Mouse (Mus musculus) left cerebral cortex, postnatal 10 days (tissue): ENCODE measurements around the gene Stim2. TPM values are rescaled to one million over a fixed set of nuclear protein-coding genes. Genes with fewer than 3 reads are reported as not detected.

ENCODE experiments used
- DNase-seq, 2 experiments: peaks; one replicate each; pipeline ENCODE4 v3.0.0; 2021 to 2022; ENCODE audit warnings: low spot score in 2 of 2, mixed read lengths in 1 of 2; ENCODE audit errors: extremely low spot score in 1 of 2
- intact Hi-C: fragments of 180-260 bp; cut with DNase I; formaldehyde crosslinking; loops from one replicate; pipeline ENCODE4 v1.15.1; 2025
- total RNA-seq, 2 experiments: library from RNA; stranded (reverse); gene quantifications; 2 replicates each; pipeline ENCODE4 v1.2.3; 2021

Stim2 gene
- total RNA-seq, 2 experiments from 2014 or later, result 43.9 to 52.0 TPM

DNA sequence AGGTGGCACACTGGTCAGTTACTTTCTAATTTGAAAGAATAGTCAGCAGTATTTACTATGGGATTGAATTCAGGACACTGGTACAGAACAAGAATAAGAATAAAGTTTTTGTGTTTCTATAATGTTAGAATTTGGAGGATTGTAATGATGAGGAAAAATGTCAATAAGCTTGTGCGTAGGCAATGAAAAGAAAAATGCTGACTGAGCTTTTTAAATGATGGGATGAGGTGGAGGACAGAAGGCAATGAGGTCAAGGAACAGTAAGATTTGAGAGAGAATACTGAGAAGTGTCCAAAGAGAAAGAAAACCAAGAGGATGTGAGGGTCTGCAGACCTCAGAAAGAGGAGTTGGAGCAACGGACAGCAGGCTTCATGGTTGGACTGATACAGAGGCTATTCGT lies 89.6 kb downstream of the Stim2 start:
- intact Hi-C loops, result no loop called here

DNA sequence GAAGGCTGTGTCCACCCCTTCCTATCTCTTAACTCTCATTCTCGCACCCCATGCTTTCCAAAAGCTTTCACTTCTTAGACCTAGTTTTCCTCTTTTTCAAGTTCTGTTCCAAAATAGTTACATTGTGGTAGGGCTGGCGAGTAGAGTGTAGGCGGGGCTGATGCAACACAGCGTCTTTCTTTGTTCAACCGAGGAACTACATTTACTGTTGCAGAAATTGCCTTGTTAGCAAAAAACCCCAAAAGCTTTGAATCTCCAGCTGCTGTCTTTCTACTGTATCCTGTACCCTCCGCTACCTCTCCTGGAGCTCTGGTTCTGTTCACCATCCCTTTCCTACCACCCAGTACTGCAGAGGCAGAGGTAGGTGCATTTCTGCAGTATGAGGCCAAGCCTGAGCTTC lies 99.9 kb downstream of the Stim2 start:
- intact Hi-C loops, result no loop called here
- no peak for DNase-seq

More for the DNA sequence above, 89.6 kb downstream of the Stim2 start:
- DNase-seq, result no peak

DNA sequence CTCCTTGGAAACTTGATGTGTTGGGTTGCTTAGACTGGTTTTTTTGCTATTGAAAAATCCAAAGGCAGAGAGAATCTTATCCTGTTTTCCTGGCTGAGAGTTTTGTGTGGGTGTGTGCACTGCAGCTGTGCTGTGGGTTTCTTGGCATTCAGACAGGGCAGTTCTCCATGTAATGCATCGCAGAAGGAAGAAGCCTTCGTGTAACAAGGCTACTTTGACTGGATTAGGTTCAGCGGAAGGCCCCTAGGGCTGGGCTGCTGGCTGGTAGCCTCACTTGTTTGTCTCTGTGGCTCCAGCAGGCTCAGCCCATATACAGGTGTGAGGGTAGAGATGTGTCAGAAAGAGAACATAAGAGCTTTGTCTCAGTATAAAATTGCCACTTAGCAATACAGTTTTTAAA lies 102.6 kb downstream of the Stim2 start:
- intact Hi-C loops, result no loop called here

DNA sequence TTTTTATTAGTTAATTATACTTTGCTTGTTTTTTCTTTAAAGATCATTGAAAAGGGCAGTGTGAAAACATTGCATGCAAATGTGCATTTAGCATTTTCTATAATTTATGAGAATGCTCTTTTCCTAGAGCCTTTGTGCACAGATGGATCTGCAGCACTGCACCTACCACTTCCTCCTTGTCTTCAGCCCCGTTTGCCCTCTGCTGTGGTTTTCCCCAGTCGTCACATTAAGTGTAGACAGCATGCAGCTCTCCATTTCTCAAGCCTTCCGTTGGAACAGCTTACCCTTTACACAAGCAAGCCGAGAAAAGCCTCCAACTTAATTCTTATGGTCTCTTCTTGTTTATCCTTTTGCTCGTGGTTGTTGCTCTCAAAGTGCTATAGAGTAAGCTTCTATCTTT lies 103.0 kb downstream of the Stim2 start:
- intact Hi-C loops, result no loop called here
- no peak for DNase-seq

More for the DNA sequence above, 102.6 kb downstream of the Stim2 start:
- peak; percentile 65 to 72 for DNase-seq

DNA sequence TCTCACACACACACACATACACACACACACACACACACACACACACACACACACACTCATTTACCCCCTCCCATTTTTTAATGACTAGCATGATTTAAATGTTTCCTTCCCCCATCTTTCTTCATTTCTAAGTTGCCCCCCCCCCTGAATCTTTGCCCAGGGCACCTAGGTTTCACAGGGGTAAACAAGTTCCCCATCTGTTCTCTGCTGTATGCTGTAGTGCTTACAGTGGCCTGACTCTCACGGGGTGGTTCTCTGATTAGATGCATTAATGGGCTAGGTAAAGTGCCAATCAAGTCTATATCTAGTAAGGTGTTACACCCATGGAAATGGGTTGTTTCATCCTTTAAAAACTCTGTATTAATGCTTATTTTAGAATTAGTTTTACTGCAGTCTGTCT lies 103.7 kb downstream of the Stim2 start:
- no peak for DNase-seq
- intact Hi-C loops, result no loop called here

DNA sequence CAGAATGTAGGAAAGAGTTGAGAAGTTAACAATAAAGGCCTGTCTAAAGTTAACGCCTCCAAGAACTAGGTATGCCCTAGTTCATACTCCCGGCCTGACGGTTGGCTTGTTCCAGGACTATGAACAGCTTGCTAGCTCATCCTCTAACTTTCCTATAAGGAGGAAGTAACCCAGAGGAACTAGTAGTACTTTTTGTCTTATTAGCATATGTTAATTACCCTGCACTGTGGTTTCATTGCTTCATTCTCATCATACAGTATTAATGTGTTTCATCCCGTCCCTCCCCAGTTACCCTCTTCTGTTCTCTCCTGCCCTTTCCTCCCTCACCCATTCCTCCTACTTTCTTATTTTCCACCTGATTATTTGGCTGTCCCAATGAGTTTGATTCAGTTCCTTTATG lies 108.4 kb downstream of the Stim2 start:
- intact Hi-C loops, result no loop called here
- DNase-seq, result no peak

DNA sequence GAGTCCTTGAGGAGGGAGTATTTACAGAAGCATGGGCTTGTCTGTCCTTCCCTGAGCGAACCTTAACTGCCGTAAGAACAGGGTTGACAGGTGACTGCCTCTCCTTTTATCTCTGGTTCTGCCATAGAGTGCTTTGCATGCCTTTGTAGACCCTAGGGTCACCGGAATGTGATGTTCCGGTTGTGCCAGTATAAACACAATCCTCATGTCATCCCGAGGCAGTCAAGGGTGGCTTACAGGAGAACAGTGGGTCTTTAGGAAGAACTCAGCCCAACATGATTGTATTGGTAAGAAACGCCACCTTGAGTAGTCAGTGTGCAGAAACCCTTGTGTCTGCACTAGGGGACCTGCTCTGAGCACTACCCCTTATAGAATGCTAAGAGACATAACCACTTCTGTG lies 108.8 kb downstream of the Stim2 start:
- intact Hi-C loops, result no loop called here
- no peak for DNase-seq

DNA sequence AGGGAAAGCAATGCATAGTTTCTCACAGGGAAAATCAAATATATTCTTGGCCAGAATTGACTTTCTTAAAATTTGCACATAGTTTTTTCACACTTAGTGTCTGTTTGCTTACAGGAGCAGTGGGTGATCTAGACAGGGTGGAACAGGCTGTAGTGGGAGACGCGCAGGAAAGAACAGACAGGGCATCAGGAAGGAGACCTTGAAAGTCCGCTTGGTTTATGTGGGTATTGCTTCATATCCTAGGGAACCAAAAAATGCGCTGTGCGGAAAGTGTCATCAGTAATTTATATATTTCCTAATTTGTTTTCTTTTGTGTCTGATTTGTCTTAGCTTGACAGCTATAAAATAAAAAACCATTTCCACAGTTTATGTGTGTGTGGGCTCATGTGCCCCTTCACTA lies 110.8 kb downstream of the Stim2 start:
- no peak for DNase-seq
- intact Hi-C loops, result no loop called here

DNA sequence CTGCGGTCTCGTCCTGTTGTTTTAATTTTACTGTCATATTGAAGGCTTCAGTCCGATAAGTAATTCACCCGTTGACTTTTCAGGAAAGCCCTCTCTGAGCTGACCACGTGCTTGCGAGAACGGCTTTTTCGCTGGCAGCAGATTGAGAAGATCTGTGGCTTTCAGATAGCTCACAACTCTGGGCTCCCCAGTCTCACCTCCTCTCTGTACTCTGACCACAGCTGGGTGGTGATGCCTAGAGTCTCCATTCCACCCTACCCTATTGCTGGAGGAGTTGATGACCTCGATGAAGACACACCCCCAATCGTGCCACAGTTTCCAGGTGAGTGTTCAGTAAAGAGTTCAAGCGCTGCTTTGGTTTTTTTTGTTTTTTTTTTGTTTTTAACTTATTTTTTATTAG lies 112.5 kb downstream of the Stim2 start:
- intact Hi-C loops, result loop anchor here (5.0 to 10.0 kb wide), 3 partner anchors 113 to 238 kb away; partner anchors contain the start of gene Stim2
- no peak for DNase-seq

DNA sequence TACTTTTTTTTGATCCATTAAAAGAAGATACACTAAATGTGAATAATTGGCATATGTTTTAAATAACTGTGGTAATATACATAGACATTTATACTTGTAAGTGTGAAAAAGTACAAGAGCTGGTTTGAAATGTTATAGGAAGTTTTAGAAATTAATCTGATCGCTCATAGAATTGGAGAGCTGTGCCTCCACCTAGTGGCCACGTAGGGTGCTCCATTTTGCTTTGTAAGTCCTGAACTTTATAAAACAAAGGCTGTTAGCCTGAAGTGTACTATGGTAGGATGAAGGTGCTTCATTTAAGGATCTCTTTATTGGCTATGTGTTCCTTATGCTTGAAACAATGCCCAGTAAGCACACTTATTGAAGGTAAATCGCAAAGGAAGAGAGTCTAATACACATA lies 115.0 kb downstream of the Stim2 start:
- intact Hi-C loops, result loop anchor here (5.0 to 10.0 kb wide), 3 partner anchors 116 to 241 kb away; partner anchors contain the start of gene Stim2
- DNase-seq, result peak; percentile 32 to 62

DNA sequence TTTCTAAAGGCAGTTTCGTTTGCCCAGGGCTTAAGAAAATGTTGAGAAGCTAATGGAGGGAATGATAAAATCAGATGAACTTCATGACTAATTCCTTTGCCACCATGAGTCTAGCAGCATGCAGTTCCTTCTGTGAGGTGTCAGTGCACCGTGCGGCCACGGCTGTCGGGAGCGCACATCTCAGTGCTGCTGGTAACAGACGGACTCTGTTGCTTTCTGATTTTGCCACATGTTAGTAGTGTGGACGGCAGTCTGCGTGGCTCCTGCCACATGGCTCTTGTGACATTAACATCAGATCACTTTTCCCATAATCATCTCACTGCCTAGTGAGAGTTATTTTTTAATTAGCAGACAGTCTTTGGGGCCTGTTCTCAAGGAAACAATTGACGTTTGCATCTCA lies 118.2 kb downstream of the Stim2 start:
- intact Hi-C loops, result loop anchor here (10.0 kb wide), 1 partner anchor 192 kb away; no protein-coding TSS in a partner anchor

DNA sequence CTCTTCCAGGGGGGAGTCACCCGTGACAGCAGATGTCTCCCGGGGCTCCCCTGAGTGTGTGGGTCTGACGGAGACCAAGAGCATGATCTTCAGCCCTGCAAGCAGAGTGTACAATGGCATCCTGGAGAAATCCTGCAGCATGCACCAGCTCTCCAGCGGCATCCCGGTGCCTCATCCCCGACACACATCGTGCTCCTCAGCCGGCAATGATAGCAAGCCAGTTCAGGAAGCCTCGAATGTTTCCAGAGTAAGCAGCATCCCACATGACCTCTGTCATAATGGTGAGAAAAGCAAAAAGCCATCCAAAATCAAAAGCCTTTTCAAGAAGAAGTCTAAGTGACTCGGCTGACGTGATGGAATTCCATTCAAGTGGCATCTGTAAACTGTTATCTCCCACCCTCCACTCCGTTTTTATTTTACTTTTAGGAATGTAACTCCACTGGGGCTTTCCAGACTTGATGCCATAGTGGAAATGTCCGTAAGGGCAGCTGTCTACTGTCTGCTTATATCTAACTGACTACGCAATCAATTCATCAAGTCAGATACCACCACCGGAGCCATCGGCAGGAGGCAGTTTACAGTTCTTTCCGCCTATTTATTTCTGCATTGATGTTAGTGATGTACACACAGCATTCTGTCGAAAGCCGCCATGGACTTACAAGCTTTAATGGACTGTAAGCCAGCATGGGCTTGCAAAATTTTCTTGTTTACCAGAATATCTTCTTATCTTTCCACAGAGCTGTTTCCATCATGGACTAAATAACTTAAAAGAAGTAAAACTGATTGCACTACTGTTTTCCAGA lies 120.3 kb downstream of the Stim2 start:
- no peak for DNase-seq
- intact Hi-C loops, result loop anchor here (10.0 kb wide), 1 partner anchor 194 kb away; no protein-coding TSS in a partner anchor

More for the DNA sequence above, 118.2 kb downstream of the Stim2 start:
- no peak for DNase-seq

DNA sequence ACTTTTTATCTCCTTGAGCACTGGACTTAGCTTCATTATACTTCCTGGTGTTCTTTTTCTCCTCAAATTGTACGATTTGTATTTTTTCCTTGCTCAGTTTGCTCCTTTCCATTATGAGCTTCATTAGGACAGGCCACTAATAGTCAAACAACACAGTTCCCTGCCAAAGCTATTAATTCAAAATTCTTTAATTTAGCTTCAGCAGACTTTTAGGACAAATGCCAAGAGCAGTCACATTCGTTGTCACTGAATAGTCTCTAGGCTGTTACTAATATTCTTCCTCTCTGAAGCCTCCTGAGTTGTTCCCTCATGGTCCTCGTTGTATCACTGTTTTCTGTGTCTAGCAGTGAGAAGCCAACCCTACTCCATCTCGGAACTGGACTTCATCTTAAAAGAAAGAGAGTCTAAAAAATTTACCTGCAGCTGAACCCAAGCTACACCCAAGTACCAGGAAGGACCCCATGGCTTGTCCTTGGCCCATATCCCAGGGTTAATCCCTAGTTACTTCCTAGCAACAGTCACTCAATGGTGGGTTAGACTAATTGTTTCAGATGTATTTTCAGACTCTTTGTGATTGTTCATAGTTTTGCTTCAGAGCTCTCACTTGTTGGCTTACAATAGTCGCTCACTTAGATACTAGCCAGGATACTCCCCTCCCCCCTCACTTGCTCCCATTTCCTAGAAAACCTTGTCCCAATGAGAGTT lies 149.9 kb downstream of the Stim2 start:
- no peak for DNase-seq
- intact Hi-C loops, result no loop called here

DNA sequence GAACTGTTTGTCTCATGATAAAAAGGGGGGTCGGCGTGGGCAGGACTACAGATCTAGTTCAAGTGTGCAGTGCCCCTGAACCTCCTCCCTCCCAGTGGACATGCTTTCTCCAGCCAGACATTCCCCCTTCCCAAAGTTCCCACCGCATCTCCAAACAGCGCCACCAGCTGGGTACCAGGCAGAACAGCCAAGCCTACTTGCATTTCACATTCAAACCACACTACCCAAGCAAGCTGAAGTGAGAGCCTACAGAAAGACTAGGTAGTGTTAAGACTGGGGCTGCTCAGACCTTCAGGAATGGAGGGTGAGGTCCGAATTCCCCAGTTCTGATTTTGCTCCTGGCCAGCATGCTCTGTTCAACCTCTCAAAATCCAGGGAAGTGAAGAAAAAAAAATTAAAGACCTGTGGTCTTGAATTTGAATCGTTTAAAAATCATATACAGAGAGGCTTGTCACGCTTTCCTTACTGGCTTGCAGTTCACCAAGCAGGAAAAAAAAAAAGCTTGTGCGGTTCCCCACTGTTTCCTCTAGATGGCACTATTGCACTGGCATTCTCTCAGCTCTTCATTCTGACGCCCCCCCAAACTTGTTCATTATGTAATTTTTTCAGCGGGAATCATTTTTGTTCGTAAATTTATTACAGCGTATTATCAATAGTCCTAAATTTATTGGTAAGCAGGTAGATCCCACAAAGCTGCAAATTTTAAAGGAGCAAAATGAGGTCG lies 156.4 kb downstream of the Stim2 start:
- intact Hi-C loops, result no loop called here
- DNase-seq, result peak; percentile 21 to 54

DNA sequence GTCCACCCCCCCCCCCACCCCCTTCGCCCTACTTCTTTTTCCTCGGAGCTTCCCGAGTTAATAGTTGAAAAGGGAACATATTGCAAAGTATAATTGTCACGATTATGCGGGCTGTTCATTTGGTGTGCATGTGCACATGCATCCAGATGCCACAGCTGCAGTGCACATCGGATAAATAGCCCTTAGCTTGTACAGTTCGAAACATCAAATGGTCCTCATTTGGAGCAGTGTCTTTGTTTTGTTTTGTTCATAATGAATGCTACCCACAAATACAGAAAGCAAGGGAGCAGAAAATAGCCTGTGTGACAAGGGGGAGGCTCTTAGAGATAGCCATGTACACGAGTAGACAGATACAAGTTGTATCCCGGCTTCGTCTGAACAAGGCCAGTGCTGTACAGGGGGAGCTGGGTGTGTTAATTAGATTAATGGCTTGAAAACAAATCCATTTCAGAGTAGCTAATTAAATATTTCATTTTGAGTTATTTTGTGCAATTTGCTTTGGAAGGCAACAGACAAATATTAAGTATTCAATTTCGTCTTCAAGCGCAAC lies 157.0 kb downstream of the Stim2 start:
- no peak for DNase-seq

DNA sequence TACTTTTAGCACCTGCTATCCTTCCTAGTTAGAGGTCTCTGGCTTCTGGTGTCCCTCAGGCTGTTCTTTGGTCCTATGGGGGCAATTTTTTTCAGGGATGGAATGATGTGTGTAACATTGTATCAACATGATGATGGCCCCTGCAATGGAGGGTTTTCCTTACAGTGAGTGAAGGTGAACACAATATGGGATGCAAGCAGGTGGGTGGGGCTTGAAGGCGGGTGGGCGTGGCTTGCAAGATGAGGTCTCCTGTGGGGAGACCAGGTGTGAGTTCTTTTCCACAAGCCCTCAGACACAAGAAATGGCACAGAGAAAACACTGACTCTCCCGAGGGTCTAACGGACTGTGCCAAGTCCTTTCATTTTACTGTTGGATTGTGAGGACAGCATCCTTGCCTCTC lies 157.6 kb downstream of the Stim2 start:
- intact Hi-C loops, result no loop called here
- DNase-seq, result peak in 1 of 2 experiments; percentile 25

More for the DNA sequence above, 157.0 kb downstream of the Stim2 start:
- intact Hi-C loops, result no loop called here

DNA sequence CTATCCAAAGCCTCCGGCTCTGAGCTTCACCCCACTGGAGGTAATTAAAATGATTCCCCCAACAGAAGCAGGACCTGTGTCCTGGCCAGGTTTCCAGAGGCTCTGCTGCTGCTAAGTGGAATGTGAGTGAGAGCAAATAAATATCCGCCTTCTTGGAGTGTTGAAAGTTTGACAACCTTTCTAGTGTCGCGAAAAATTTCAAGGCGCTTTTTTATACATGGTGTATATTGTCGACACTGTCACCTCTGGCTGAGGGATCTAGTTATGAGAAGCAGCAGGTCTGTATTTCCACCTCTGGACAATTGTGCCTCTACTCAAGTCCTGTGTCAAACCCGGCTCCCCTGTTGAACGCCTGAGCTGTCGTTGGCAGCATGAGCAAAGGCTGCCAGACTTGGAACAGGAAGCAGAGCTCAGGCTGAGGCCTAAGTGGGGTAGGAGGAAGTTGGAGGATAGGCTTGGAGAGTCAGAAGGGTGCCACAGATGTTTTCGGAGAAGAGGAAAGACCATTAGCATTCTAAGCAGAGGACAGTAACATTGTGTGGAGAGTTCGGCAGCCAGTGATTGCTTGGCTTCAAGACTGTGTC lies 158.7 kb downstream of the Stim2 start:
- intact Hi-C loops, result no loop called here
- no peak for DNase-seq

DNA sequence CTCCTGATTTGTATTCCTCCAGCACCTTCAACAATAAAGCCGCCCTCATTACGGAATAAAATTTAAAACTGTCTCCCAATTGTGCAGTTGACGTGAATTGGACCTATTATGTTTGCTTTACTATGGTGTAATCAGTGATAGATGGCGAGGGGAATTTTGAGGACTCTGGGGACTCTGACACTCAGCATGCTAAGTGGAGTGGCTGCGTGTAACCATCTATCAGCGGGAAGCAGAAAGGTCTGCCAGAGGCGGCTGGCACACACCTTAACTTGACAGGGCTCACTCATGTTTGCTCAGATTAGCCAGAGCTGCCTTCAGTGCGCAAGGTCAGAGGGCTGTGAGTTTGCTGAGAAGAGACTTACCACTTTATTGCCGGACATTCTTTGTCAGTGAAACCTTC lies 159.9 kb downstream of the Stim2 start:
- no peak for DNase-seq
- intact Hi-C loops, result no loop called here
